Mouse (Mus musculus): ENCODE results near the gene Arhgef7.
"Not testable (repeated sequence)": the region's sequence is repeated elsewhere in the genome, so short reads cannot be mapped to it uniquely, and the experiment has no call there.

Gene Arhgef7

GRCm38 (mm10) chr8:11842757-11843156 is 115.2 kb downstream of the Arhgef7 start:
- no peak for DNase-seq

GRCm38 (mm10) chr8:11843677-11844315 is 116.3 kb downstream of the Arhgef7 start:
- DNase-seq, result no peak

GRCm38 (mm10) chr8:11844316-11844685 is 116.8 kb downstream of the Arhgef7 start:
- no peak for DNase-seq

DNA sequence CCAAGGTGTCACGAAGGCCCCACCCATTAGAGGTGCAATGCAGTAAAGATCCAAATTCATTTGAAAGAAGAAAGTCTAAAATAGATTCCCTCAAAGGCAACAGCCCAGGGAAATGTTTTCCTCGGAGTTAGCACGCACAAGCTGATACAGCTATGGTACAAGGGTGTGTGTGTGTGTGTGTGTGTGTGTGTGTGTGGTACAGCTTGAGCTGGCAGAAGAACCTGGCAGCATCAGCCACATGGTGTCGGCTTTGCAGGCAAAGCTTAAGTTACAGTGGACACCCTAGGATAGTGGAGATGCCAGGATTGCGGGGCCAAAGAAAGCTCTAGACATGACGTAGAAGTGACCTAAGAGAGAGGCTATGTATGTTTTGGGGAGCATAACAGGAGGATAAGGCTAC is 119.3 kb downstream of the Arhgef7 start:
- DNase-seq, result no peak

- DNase-seq, result no peak
Measured at GRCm38 (mm10) chr8:11867832-11868231, 140.3 kb downstream of the Arhgef7 start.

- DNase-seq, result not testable (repeated sequence)
Measured at GRCm38 (mm10) chr8:11874227-11874626, 146.7 kb downstream of the Arhgef7 start.

GRCm38 (mm10) chr8:11884646-11885045 is 157.1 kb downstream of the Arhgef7 start:
- DNase-seq, result no peak
